Mouse (Mus musculus) C2C12 (cell line): ENCODE measurements around the gene Tec. TPM values are rescaled to one million over a fixed set of nuclear protein-coding genes. Genes with fewer than 3 reads are reported as not detected.

Experiments used
- H3K27me3 ChIP-seq: one replicate; pipeline ENCODE4 v1.6.1; 2011; ENCODE audit not compliant: control insufficient read depth, insufficient read depth, insufficient read length
- H3K36me3 ChIP-seq: one replicate; pipeline ENCODE4 v1.6.1; 2011; ENCODE audit not compliant: control insufficient read depth, insufficient read depth
- H3K4me3 ChIP-seq: one replicate; pipeline ENCODE4 v1.5.1; 2011; ENCODE audit warnings: mild to moderate bottlenecking, control low read depth; ENCODE audit not compliant: poor library complexity, insufficient read depth, severe bottlenecking
- H3K79me2 ChIP-seq: one replicate; pipeline ENCODE4 v1.6.1; 2011; ENCODE audit not compliant: control insufficient read depth, insufficient read depth
- H3K79me3 ChIP-seq: one replicate; pipeline ENCODE4 v1.6.1; 2011; ENCODE audit warnings: low read depth, control low read depth
- H3ac ChIP-seq: one replicate; pipeline ENCODE3; 2011; ENCODE audit warnings: low read depth; ENCODE audit not compliant: control insufficient read depth, insufficient read length
- CEBPB ChIP-seq: IDR thresholded peaks from one replicate; pipeline ENCODE4 v1.6.1; 2011; ENCODE audit warnings: low read depth, mild to moderate bottlenecking, control low read depth, moderate library complexity
- CTCF ChIP-seq: IDR thresholded peaks from one replicate; pipeline ENCODE4 v1.5.1; 2011; ENCODE audit not compliant: control insufficient read depth, insufficient read depth, insufficient read length
- FOSL1 ChIP-seq: IDR thresholded peaks from one replicate; pipeline ENCODE4 v1.8.0; 2011; ENCODE audit warnings: mild to moderate bottlenecking, low read length; ENCODE audit not compliant: poor library complexity, insufficient read depth, severe bottlenecking
- MAX ChIP-seq: IDR thresholded peaks from one replicate; pipeline ENCODE4 v1.6.1; 2011; ENCODE audit warnings: mild to moderate bottlenecking, control low read depth
- MYOD1 ChIP-seq: IDR thresholded peaks from one replicate; pipeline ENCODE4 v1.6.1; 2011; ENCODE audit warnings: low read depth; ENCODE audit not compliant: control insufficient read depth, insufficient read length
- MYOG ChIP-seq: IDR thresholded peaks from one replicate; pipeline ENCODE4 v1.6.1; 2011; ENCODE audit not compliant: control insufficient read depth, insufficient read length; ENCODE audit errors: extremely low read depth
- USF1 ChIP-seq: IDR thresholded peaks from one replicate; pipeline ENCODE4 v1.6.1; 2011; ENCODE audit warnings: low read depth, mild to moderate bottlenecking, control low read depth, moderate library complexity
- polyA plus RNA-seq: library from polyadenylated mRNA; unstranded; fragments of >200 nt; fragmentation: generic; extraction: Trizol; gene quantifications from one replicate; pipeline ENCODE4 v1.2.1, GENCODE M21; 2012; ENCODE audit warnings: missing spikeins

The Tec gene
- polyA plus RNA-seq, 1 experiment, result 0.88 TPM

GRCm38 (mm10) chr5:72867036-72867672 is 1.1 kb downstream of the Tec start:
- Histone ChIP-seq H3K36me3 (no peaks in the 10 kb centered on the region), H3K27me3 (no peaks in the 10 kb centered on the region), H3K79me2 (no peaks in the 10 kb centered on the region), H3K4me3 (no peak overlapping the region), H3ac (no peak overlapping the region), H3K79me3 (no peaks in the 10 kb centered on the region)
- TF ChIP-seq MYOD1 (no peak), FOSL1 (no peak), CTCF (no peak), MYOG (no peak), MAX (no peak), USF1 (no peak), CEBPB (no peak)

- TF ChIP-seq MYOG (no peak), USF1 (no peak), CTCF (no peak), MAX (no peak), FOSL1 (no peak), CEBPB (no peak), MYOD1 (no peak)
- H3ac ChIP-seq, result no peak overlapping the region
- no peak overlapping the region for H3K4me3 ChIP-seq
- no peaks in the 10 kb centered on the region for H3K27me3 ChIP-seq
- no peaks in the 10 kb centered on the region for H3K79me2 ChIP-seq
- no peaks in the 10 kb centered on the region for H3K36me3 ChIP-seq
- H3K79me3 ChIP-seq, result no peaks in the 10 kb centered on the region
Observed at GRCm38 (mm10) chr5:72866260-72866905, 1.9 kb downstream of the Tec start.

- Histone ChIP-seq H3K79me2 (no peaks in the 10 kb centered on the region), H3K27me3 (no peaks in the 10 kb centered on the region)
- TF ChIP-seq USF1 (no peak), MYOG (no peak), MYOD1 (no peak), MAX (no peak), CTCF (no peak), CEBPB (no peak), FOSL1 (no peak)
Observed at GRCm38 (mm10) chr5:72864654-72865178, 3.6 kb downstream of the Tec start.

GRCm38 (mm10) chr5:72863166-72863565 is 5.1 kb downstream of the Tec start:
- Histone ChIP-seq H3K79me2 (no peaks in the 10 kb centered on the region), H3K79me3 (no peaks in the 10 kb centered on the region), H3K4me3 (no peak overlapping the region), H3K27me3 (no peaks in the 10 kb centered on the region), H3ac (no peak overlapping the region), H3K36me3 (no peaks in the 10 kb centered on the region)
- TF ChIP-seq MYOG, result no peak

More at GRCm38 (mm10) chr5:72864654-72865178, 3.6 kb downstream of the Tec start:
- no peaks in the 10 kb centered on the region for H3K36me3 ChIP-seq
- H3ac ChIP-seq, result no peak overlapping the region
- H3K4me3 ChIP-seq, result no peak overlapping the region
- H3K79me3 ChIP-seq, result no peaks in the 10 kb centered on the region

- Histone ChIP-seq H3K36me3 (no peaks in the 10 kb centered on the region), H3K4me3 (no peak overlapping the region), H3K79me2 (no peaks in the 10 kb centered on the region), H3K79me3 (no peaks in the 10 kb centered on the region), H3K27me3 (no peaks in the 10 kb centered on the region), H3ac (no peak overlapping the region)
- TF ChIP-seq CEBPB, result no peak
- no peak for TF ChIP-seq MYOD1
Observed at GRCm38 (mm10) chr5:72861726-72862385, 6.4 kb downstream of the Tec start.

- Histone ChIP-seq H3K4me3 (no peak overlapping the region), H3K36me3 (no peaks in the 10 kb centered on the region), H3K79me2 (no peaks in the 10 kb centered on the region), H3ac (no peak overlapping the region), H3K27me3 (no peaks in the 10 kb centered on the region), H3K79me3 (no peaks in the 10 kb centered on the region)
- TF ChIP-seq MYOG (no peak), USF1 (no peak), MAX (no peak), FOSL1 (no peak), CEBPB (no peak), MYOD1 (no peak), CTCF (no peak)
Observed at GRCm38 (mm10) chr5:72860899-72861298, 7.4 kb downstream of the Tec start.
